Mouse (Mus musculus) bone marrow macrophage, adult 2 months (primary cell): Measurements from ENCODE around the gene Gm20403.

Source experiments
- CTCF ChIP-seq: IDR thresholded peaks from 2 replicates; pipeline ENCODE4 v1.5.1; 2012; ENCODE audit warnings: low read depth, mild to moderate bottlenecking, low read length, moderate library complexity
- POLR2A ChIP-seq: IDR thresholded peaks from 2 replicates; pipeline ENCODE4 v1.6.1; 2012; ENCODE audit warnings: mild to moderate bottlenecking, low read depth, low read length, borderline replicate concordance

DNA sequence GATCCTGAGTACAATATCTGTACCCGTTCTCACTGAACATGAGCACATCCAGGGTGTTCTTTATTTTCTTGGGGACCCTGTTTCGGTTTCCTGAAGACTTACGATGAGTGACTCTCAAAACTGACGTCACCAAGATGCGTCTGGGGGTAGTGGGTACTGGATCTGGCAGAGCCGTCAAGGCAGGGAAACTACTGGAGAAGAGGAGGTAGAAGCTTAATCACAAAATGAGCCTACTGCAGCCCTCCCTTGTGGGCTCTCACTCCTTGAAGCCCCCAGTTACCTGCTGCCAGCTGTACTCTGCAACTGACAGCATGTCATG lies 7.7 kb upstream of the Gm20403 start:
- TF ChIP-seq CTCF (no peak), POLR2A (no peak)
